Mouse (Mus musculus): ENCODE results near the gene Timm13.

- TF ChIP-seq CTCF (IDR thresholded peaks at IDR 0.05; ENCODE audit: borderline replicate concordance, extremely low read depth, insufficient read depth, insufficient read length) (no peak), POLR2A (IDR thresholded peaks at IDR 0.05; ENCODE audit: borderline replicate concordance, extremely low read depth, insufficient read depth, insufficient read length, poor library complexity, severe bottlenecking) (no peak)
Observed at GRCm38 (mm10) chr10:80939671-80940070, 38.9 kb upstream of the Timm13 start.
